Mouse (Mus musculus): ENCODE results near the gene Car11. TPM values are rescaled to one million over a fixed set of nuclear protein-coding genes. Genes with fewer than 3 reads are reported as not detected.
A peak's percentile ranks its signal among the peaks of the same experiment; 100 is the strongest.
"Not testable (repeated sequence)": the region's sequence is repeated elsewhere in the genome, so short reads cannot be mapped to it uniquely, and the experiment has no call there.

The Car11 gene
- polyA plus RNA-seq (2012; fragmentation: generic; extraction: Trizol), result 3.6 TPM

DNA sequence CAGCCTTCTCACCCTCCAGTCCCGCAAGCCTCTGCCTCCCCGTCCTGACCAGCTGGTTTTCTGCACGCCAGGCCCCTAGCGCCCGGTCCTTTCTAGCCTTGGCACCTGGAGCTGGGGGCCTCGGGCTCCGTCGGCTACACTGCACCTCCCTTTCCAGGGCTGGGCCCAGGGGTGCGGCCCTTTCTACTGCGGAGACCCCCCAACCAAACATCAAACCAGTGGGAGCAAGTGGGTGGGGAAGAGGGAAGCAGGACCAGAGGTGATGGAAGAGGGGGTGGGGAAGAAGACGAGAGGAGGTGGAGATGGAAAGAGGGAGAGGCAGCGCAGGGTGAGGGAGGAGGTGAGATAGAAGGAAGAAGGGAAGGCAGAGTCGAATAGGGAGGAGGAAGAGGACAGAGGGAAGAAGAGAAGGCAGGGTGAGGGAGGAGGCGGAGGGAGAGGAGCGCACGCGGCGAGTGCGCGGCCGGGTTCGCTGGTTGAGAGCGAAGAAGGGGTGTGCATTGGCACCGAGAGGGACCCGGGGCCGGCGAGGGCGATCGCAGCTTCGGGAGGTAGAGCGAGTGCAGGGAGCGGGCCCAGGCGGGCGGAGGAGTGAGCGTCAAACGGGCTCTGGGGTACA is at the start of gene Car11:
Gene Car11 (plus strand): TSS at position 321 of the 619 bp plus-strand sequence.
- Histone ChIP-seq H3ac (ENCODE audit: control insufficient read depth, insufficient read length) (no peak within 1 kb of the TSS), H3K36me3 (ENCODE audit: control insufficient read depth, insufficient read depth) (no peaks in the 10 kb centered on the region), H3K4me2 (ENCODE audit: low read depth) (peak within 1 kb of the TSS; percentile 69), H3K79me2 (ENCODE audit: control insufficient read depth, insufficient read depth) (no peaks in the 10 kb centered on the region), H3K27me3 (ENCODE audit: control insufficient read depth, insufficient read depth, insufficient read length) (peaks cover 16% of the 10 kb centered on the region), H3K4me3 (peak within 1 kb of the TSS; percentile 8)
- no peak for TF ChIP-seq USF1 (IDR thresholded peaks at IDR 0.05; ENCODE audit: low read depth)
- no peak for TF ChIP-seq POLR2AphosphoS2 (IDR thresholded peaks at IDR 0.05; ENCODE audit: insufficient read length, low read depth)
- no peak for TF ChIP-seq CEBPB (IDR thresholded peaks at IDR 0.05; ENCODE audit: insufficient read depth, poor library complexity, severe bottlenecking)
- no peak for TF ChIP-seq MYOG (IDR thresholded peaks at IDR 0.05; ENCODE audit: control insufficient read depth in 1 of 3, insufficient read depth in 1 of 3, insufficient read length in 2 of 3, low read depth in 2 of 3)

DNA sequence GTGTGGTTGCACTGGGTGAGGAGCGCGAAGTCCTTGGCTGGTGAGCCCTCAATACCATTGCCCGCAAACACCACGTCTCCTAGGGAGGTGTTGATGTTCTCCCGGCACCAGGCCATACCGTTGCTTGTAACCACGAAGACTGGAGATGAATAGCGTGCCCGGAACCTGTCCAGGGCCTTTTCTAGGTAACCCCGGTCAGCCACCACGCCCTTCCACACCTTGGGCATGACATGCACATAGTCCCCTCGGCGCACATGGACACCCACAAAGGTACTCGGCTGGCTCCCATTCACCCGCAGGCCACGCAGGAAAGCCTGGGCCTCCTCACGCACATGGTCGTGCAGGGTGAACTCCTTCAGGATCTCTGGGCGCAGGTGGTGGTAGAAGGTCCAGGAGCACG is 49.2 kb upstream of the Car11 start:
- H3ac ChIP-seq (ENCODE audit: control insufficient read depth, insufficient read length); H3K4me3 ChIP-seq; H3K79me2 ChIP-seq (ENCODE audit: control insufficient read depth, insufficient read depth); H3K4me2 ChIP-seq (ENCODE audit: low read depth); H3K36me3 ChIP-seq (ENCODE audit: control insufficient read depth, insufficient read depth); H3K27me3 ChIP-seq (ENCODE audit: control insufficient read depth, insufficient read depth, insufficient read length): not testable (repeated sequence)
- peak; percentile 70 for TF ChIP-seq POLR2AphosphoS2 (IDR thresholded peaks at IDR 0.05; ENCODE audit: insufficient read length, low read depth)

DNA sequence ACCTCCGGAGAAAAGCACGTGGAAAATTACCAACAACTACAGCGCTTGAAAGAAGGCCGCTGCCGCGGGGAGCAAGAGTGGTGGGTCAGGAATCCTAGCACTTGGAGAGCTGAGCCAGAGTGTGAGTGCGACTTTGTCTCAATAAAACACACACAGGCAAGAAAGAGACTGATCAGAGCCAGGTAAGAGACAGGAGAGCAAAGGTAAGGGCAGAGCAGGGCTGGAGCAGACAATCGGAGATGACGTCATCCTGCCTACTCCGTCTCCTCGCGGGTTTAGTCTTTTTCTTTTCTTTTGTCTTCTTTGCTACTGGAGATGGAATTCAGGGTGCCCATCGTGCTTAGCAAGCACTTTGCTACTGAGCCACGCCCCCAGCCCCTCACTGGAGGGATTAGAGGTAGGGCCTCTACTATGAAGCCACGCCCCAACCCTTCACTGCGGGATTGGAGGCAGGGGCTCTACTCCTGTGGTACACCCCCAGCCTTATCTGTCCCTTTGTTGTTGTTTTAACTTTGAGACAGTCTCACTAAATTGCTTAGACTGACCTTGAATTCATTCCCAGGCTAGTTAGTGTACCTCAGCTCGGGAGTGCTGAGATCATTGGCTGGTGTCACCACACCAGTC is 45.1 kb upstream of the Car11 start:
- H3K4me2 ChIP-seq (ENCODE audit: low read depth), result no peak overlapping the region

GRCm38 (mm10) chr7:45660746-45661478 is 38.7 kb upstream of the Car11 start:
- no peaks in the 10 kb centered on the region for H3K79me2 ChIP-seq (ENCODE audit: control insufficient read depth, insufficient read depth)
- TF ChIP-seq MAX (IDR thresholded peaks at IDR 0.05; ENCODE audit: low read depth) (no peak), TCF3 (IDR thresholded peaks at IDR 0.05; ENCODE audit: insufficient read length, low read depth) (no peak), SRF (IDR thresholded peaks at IDR 0.05; ENCODE audit: control insufficient read depth, insufficient read length, low read depth) (no peak), USF1 (IDR thresholded peaks at IDR 0.05; ENCODE audit: low read depth) (no peak), E2F4 (IDR thresholded peaks at IDR 0.05; ENCODE audit: insufficient read depth) (no peak), POLR2A (IDR thresholded peaks at IDR 0.05; ENCODE audit: insufficient read length, low read depth) (no peak), MYOG (IDR thresholded peaks at IDR 0.05; ENCODE audit: control insufficient read depth in 1 of 3, insufficient read depth in 1 of 3, insufficient read length in 2 of 3, low read depth in 2 of 3) (no peak), POLR2AphosphoS2 (IDR thresholded peaks at IDR 0.05; ENCODE audit: insufficient read length, low read depth) (no peak), REST (IDR thresholded peaks at IDR 0.05; ENCODE audit: insufficient read depth, insufficient read length) (no peak), CEBPB (IDR thresholded peaks at IDR 0.05; ENCODE audit: insufficient read depth, poor library complexity, severe bottlenecking) (no peak), MYOD1 (IDR thresholded peaks at IDR 0.05; ENCODE audit: control insufficient read depth in 1 of 3, insufficient read length in 2 of 3, low read depth in 2 of 3) (no peak), TCF12 (IDR thresholded peaks at IDR 0.05; ENCODE audit: insufficient read depth, poor library complexity, severe bottlenecking) (no peak)
- no peaks in the 10 kb centered on the region for H3K27me3 ChIP-seq (ENCODE audit: control insufficient read depth, insufficient read depth, insufficient read length)
- H3K4me3 ChIP-seq, result no peak overlapping the region
- H3ac ChIP-seq (ENCODE audit: control insufficient read depth, insufficient read length), result no peak overlapping the region
- no peaks in the 10 kb centered on the region for H3K36me3 ChIP-seq (ENCODE audit: control insufficient read depth, insufficient read depth)
- no peak overlapping the region for H3K4me2 ChIP-seq (ENCODE audit: low read depth)

More for the DNA sequence above, 45.1 kb upstream of the Car11 start:
- no peaks in the 10 kb centered on the region for H3K79me2 ChIP-seq (ENCODE audit: control insufficient read depth, insufficient read depth)
- no peak overlapping the region for H3ac ChIP-seq (ENCODE audit: control insufficient read depth, insufficient read length)
- TF ChIP-seq TCF3 (IDR thresholded peaks at IDR 0.05; ENCODE audit: insufficient read length, low read depth) (no peak), E2F4 (IDR thresholded peaks at IDR 0.05; ENCODE audit: insufficient read depth) (no peak), POLR2AphosphoS2 (IDR thresholded peaks at IDR 0.05; ENCODE audit: insufficient read length, low read depth) (no peak), SRF (IDR thresholded peaks at IDR 0.05; ENCODE audit: control insufficient read depth, insufficient read length, low read depth) (no peak), MYOG (IDR thresholded peaks at IDR 0.05; ENCODE audit: control insufficient read depth in 1 of 3, insufficient read depth in 1 of 3, insufficient read length in 2 of 3, low read depth in 2 of 3) (no peak)
- H3K27me3 ChIP-seq (ENCODE audit: control insufficient read depth, insufficient read depth, insufficient read length), result no peaks in the 10 kb centered on the region
- no peaks in the 10 kb centered on the region for H3K36me3 ChIP-seq (ENCODE audit: control insufficient read depth, insufficient read depth)
- no peak overlapping the region for H3K4me3 ChIP-seq

GRCm38 (mm10) chr7:45661702-45662101 is 37.9 kb upstream of the Car11 start:
- H3K27me3 ChIP-seq (ENCODE audit: control insufficient read depth, insufficient read depth, insufficient read length); H3ac ChIP-seq (ENCODE audit: control insufficient read depth, insufficient read length); H3K4me3 ChIP-seq; H3K79me2 ChIP-seq (ENCODE audit: control insufficient read depth, insufficient read depth); H3K4me2 ChIP-seq (ENCODE audit: low read depth); H3K36me3 ChIP-seq (ENCODE audit: control insufficient read depth, insufficient read depth): not testable (repeated sequence)
